Mouse (Mus musculus): ENCODE data around the gene Wnk3. TPM values are rescaled to one million over a fixed set of nuclear protein-coding genes. Genes with fewer than 3 reads are reported as not detected.

Gene Wnk3
- 0.03 and 0.08 TPM in 2 replicates for polyA plus RNA-seq (2012; rRNA removed)

DNA sequence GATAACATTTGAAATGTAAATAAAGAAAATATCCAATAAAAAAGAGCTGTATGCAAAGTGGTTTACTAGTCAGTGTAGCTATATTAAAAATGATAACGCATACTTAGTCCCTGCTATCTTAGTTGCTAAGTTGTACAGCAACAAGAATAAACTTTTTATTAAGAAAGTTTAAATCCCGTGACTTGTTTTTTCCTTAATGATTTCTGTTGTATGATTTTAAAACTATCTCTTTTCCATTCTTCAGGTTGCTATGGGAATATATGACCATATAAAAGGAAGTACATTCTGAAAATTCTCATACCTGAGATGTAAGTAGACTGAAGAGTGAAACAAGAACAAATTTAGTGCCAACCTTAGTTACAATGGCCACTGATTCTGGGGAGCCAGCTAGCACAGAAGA is at the start of gene Wnk3:
Wnk3 (plus strand) TSS at position 301 of the 400 bp plus-strand sequence.

DNA sequence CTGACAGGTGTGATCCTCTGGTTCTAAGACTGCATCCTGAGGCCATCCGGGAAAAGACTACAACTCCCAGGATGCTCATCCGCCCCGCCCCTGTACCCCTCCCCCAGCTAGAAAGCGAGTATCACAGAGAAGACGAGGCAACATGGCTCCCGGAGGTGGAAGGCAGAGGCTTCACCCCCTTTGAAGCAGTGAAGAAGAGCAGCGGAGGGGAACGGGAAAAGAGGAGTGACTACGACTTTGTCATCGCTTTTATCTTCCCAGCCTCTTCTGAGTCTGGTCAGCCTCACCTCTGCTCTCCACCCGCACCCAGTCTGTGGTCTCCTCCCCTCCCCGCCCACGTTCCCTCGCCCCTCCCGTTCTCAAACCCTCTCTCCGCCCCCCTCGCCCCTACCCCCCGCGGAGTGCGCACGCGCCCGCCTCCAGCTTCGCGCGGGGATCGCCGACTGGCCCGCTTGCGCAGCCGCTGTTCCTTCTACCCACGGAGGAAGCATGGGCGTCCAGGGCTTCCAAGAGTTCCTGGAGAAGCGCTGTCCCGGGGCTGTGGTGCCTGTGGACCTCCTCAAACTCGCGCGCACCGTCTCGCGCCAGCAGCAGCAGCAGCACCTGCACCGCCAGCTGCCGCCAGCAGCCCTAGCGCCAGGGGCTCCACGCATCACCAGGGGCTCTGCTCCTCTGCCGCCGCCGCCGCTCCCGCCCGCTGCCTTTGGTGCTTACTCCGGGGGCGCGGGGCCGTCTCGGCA is 146.1 kb downstream of the Wnk3 start, which contains the start of gene Fam120c:
Fam120c (plus strand) TSS at position 415 of the 740 bp plus-strand sequence.

Other genes with a start within 250 kb of the Wnk3 start
- 5.8 and 6.6 TPM in 2 replicates for gene Gnl3l, start 180.8 kb upstream of the Wnk3 start, polyA plus RNA-seq (2012; rRNA removed)
- gene Fgd1, start 151.9 kb upstream of the Wnk3 start, polyA plus RNA-seq (2012; rRNA removed): 3.1 and 3.7 TPM in 2 replicates
- gene Tsr2, start 101.5 kb upstream of the Wnk3 start, polyA plus RNA-seq (2012; rRNA removed): 9.3 and 10.0 TPM in 2 replicates
- gene Fam120c, start 146.1 kb downstream of the Wnk3 start, polyA plus RNA-seq (2012; rRNA removed): 0.45 and 0.56 TPM in 2 replicates